Mouse (Mus musculus) hindbrain, postnatal 0 days (tissue): ENCODE results near the gene Ppp1r9b. TPM values are rescaled to one million over a fixed set of nuclear protein-coding genes. Genes with fewer than 3 reads are reported as not detected.
A peak's percentile ranks its signal among the peaks of the same experiment; 100 is the strongest.

Source experiments
- ATAC-seq: fragments of 200-750 bp; cut with Nextera tagmentation; 2 replicates; pipeline ENCODE4 v1.8.0; 2017; ENCODE audit warnings: mild to moderate bottlenecking, moderate TSS enrichment, moderate library complexity
- DNase-seq: peaks from one replicate; pipeline ENCODE4 v3.0.0-alpha.2; 2015; ENCODE audit warnings: low spot score
- H3K27ac ChIP-seq: fragments of 300-500 bp; sonication (generic); 2 replicates; pipeline ENCODE4 v1.5.1; 2014; ENCODE audit warnings: mild to moderate bottlenecking
- H3K27me3 ChIP-seq: fragments of 300-500 bp; sonication (generic); 2 replicates; pipeline ENCODE4 v1.6.1; 2014; ENCODE audit warnings: low read length, mixed read lengths; ENCODE audit not compliant: insufficient read depth
- H3K36me3 ChIP-seq: fragments of 300-500 bp; sonication (generic); 2 replicates; pipeline ENCODE4 v1.6.1; 2014; ENCODE audit warnings: low read length, mixed read lengths; ENCODE audit not compliant: insufficient read depth
- H3K4me1 ChIP-seq: fragments of 300-500 bp; sonication (generic); 2 replicates; pipeline ENCODE4 v1.6.1; 2014; ENCODE audit warnings: antibody characterized with exemption, low read length, mixed read lengths; ENCODE audit not compliant: insufficient read depth
- H3K4me2 ChIP-seq: fragments of 300-500 bp; sonication (generic); 2 replicates; pipeline ENCODE4 v1.6.1; 2014; ENCODE audit warnings: low read depth, mild to moderate bottlenecking, low read length, moderate library complexity, mixed read lengths
- H3K4me3 ChIP-seq: fragments of 300-500 bp; sonication (generic); 2 replicates; pipeline ENCODE4 v1.5.1; 2014; ENCODE audit warnings: low read length
- H3K9ac ChIP-seq: fragments of 300-500 bp; sonication (generic); replicated peaks from 2 replicates; pipeline ENCODE4 v1.6.1; 2014; ENCODE audit warnings: mild to moderate bottlenecking, low read length, moderate library complexity, mixed read lengths
- H3K9me3 ChIP-seq: fragments of 300-500 bp; sonication (generic); 2 replicates; pipeline ENCODE4 v1.6.1; 2016; ENCODE audit warnings: low read length, mixed read lengths
- CTCF ChIP-seq: IDR thresholded peaks from 2 replicates; pipeline ENCODE4 v1.5.1; 2016; ENCODE audit warnings: antibody characterized with exemption, control low read depth, low read depth
- WGBS: fragments of 180-500 bp; shearing (Covaris S2); extraction: QIAGEN DNeasy Blood & Tissue Kit; methylation state at CpG from one replicate; pipeline ENCODE4 v1.1.7; 2014; 5-methylcytosine and 5-hydroxymethylcytosine counted together
- polyA plus RNA-seq: library from polyadenylated mRNA; unstranded; fragments of >200 nt; fragmentation: Nextera tagmentation; extraction: Ambion mirVana; gene quantifications from 2 replicates; pipeline ENCODE4 v1.2.1, GENCODE M21; 2015
- total RNA-seq: library from RNA; depleted of rRNA; stranded (reverse); fragments of >200 nt; gene quantifications from 2 replicates; pipeline ENCODE4 v1.2.3, GENCODE M21; 2014

Gene Ppp1r9b
- total and polyA plus RNA-seq, 2 experiments from 2014 or later: 19.4 to 170 TPM

- peak overlapping the region; percentile 89 for H3K27ac ChIP-seq
- H3K4me2 ChIP-seq: peak overlapping the region; percentile 99
- peak overlapping the region; percentile 85 for H3K9ac ChIP-seq
- DNase-seq: peak; percentile 60
- H3K27me3 ChIP-seq: no peaks in the 10 kb centered on the region
- H3K36me3 ChIP-seq: peaks cover 6% of the 10 kb centered on the region
- no peak for ATAC-seq
- H3K9me3 ChIP-seq: no peaks in the 10 kb centered on the region
- no peak for TF ChIP-seq CTCF
- peaks cover 52% of the 10 kb centered on the region for H3K4me1 ChIP-seq
- WGBS: under 1% methylated on average over 91 of the region's 99 CpGs
- H3K4me3 ChIP-seq: peak overlapping the region; percentile 74
These were observed 1.0 kb downstream of the Ppp1r9b start for GRCm38 (mm10) chr11:94991641-94992479.

DNA sequence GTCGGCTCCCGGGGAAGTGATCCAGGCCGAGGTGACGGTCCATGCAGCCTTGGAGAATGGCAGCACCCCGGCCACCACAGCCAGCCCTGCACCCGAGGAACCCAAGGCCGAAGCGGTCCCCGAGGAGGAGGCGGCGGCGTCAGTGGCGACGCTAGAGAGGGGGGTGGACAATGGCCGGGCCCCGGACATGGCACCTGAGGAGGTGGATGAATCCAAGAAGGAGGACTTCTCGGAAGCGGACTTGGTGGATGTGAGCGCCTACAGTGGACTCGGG lies 1.6 kb downstream of the Ppp1r9b start:
- Histone ChIP-seq H3K4me3 (peak overlapping the region; percentile 74), H3K27ac (peak overlapping the region; percentile 89; the same call in 1 of the 2 replicates), H3K9ac (peak overlapping the region; percentile 85), H3K9me3 (no peaks in the 10 kb centered on the region), H3K4me2 (peak overlapping the region; percentile 99), H3K27me3 (no peaks in the 10 kb centered on the region), H3K4me1 (peaks cover 50% of the 10 kb centered on the region), H3K36me3 (peaks cover 11% of the 10 kb centered on the region)
- TF ChIP-seq CTCF: no peak
- WGBS: under 1% methylated on average over 20 of the region's 20 CpGs
- ATAC-seq (no peak), DNase-seq (no peak)

GRCm38 (mm10) chr11:94992754-94993606 lies 2.1 kb downstream of the Ppp1r9b start:
- peaks cover 47% of the 10 kb centered on the region for H3K4me1 ChIP-seq
- H3K9me3 ChIP-seq: no peaks in the 10 kb centered on the region
- peak overlapping the region; percentile 74 for H3K4me3 ChIP-seq
- ATAC-seq (no peak), DNase-seq (peak; percentile 59)
- peak overlapping the region; percentile 99 for H3K4me2 ChIP-seq
- peaks cover 16% of the 10 kb centered on the region for H3K36me3 ChIP-seq
- under 1% methylated on average over 21 of the region's 22 CpGs for WGBS
- peak overlapping the region; percentile 85 for H3K9ac ChIP-seq
- no peaks in the 10 kb centered on the region for H3K27me3 ChIP-seq
- TF ChIP-seq CTCF: no peak
- H3K27ac ChIP-seq: peak overlapping the region; percentile 89; the same call in 1 of the 2 replicates

GRCm38 (mm10) chr11:94994208-94994814 lies 3.5 kb downstream of the Ppp1r9b start:
- peak overlapping the region; percentile 74 for H3K4me3 ChIP-seq
- H3K9me3 ChIP-seq: no peaks in the 10 kb centered on the region
- H3K9ac ChIP-seq: peak overlapping the region; percentile 85
- H3K27ac ChIP-seq: no peak overlapping the region
- peaks cover 19% of the 10 kb centered on the region for H3K36me3 ChIP-seq
- H3K27me3 ChIP-seq: no peaks in the 10 kb centered on the region
- ATAC-seq (no peak), DNase-seq (no peak)
- 26% methylated on average over 10 of the region's 10 CpGs for WGBS
- H3K4me1 ChIP-seq: peaks cover 44% of the 10 kb centered on the region
- no peak for TF ChIP-seq CTCF
- peak overlapping the region; percentile 99 for H3K4me2 ChIP-seq

DNA sequence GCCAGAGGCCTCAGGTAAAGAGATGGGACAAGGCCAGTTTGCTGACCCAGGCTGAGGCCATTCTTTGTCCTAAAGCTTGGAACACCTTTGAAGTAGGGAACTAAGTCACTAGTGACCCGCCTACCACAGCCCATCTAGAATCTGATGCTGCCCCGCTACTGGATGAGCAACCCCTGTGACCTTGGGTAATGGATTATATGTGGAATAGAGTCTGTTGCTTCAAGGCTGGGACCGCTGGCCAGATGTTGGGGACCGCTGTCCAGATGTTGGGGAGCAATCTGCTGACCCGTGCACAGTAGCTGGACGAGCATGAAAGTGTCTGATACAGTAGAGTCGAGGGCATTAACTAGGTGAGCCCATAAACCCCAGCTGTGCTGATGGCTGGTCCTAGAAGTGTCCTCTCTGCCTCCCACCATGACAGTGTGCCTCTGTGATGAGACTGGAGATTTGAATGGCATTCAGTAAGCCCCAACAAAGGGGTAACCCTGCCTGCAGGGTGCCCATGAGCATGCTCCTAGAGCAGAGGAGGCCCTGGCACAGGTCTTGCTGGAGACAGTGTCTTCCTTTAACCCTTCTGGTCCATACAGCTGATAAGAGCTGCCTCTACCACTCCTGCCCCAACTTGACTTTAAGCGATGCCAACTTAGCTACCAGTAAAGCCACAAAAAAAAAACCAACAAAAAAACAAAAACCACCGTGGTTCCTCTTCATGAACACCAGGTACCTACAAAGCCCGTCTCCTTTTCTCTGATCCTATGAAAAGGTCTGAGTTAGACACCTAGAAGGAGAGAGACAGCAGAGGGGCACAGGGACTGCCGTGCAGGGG lies 4.3 kb downstream of the Ppp1r9b start:
- no peak overlapping the region for H3K27ac ChIP-seq
- 78% methylated on average over 11 of the region's 11 CpGs for WGBS
- no peak for DNase-seq
- peak overlapping the region; percentile 74 for H3K4me3 ChIP-seq
- no peak for ATAC-seq
- H3K9ac ChIP-seq: peak overlapping the region; percentile 85; the same call in 1 of the 2 replicates
- no peaks in the 10 kb centered on the region for H3K9me3 ChIP-seq
- peaks cover 38% of the 10 kb centered on the region for H3K4me1 ChIP-seq
- peak overlapping the region; percentile 99 for H3K4me2 ChIP-seq
- no peaks in the 10 kb centered on the region for H3K27me3 ChIP-seq
- peaks cover 27% of the 10 kb centered on the region for H3K36me3 ChIP-seq
- TF ChIP-seq CTCF: no peak

DNA sequence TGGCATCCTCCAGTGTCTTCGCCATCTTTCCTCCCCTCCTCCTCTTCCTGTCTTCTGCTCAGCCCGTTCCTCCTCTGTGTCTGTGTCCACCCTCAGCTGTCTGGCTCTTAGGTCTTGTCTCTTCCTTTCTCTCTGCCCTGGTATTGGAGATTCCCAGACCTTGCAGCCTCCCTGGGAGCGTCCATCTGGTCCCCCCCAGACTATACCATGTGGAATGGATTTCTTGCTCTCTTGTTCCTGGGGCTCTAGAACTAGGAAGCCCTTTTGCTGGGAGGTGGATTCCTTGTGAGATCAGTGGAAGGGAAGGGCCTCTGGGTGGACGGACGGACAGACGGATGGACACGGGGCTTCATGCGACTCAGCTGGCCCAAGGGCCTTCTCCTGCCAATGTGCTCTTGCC lies 5.3 kb downstream of the Ppp1r9b start:
- Histone ChIP-seq H3K27me3 (no peaks in the 10 kb centered on the region), H3K9me3 (no peaks in the 10 kb centered on the region), H3K36me3 (peaks cover 28% of the 10 kb centered on the region), H3K9ac (peak overlapping the region; percentile 85; the same call in 1 of the 2 replicates), H3K4me3 (no peak overlapping the region), H3K4me2 (peak overlapping the region; percentile 99), H3K4me1 (peaks cover 39% of the 10 kb centered on the region), H3K27ac (no peak overlapping the region)
- TF ChIP-seq CTCF: no peak
- DNase-seq (no peak), ATAC-seq (no peak)
- 77% methylated on average over 8 of the region's 8 CpGs for WGBS
